Mouse (Mus musculus): ENCODE data around the gene Taf15. TPM values are rescaled to one million over a fixed set of nuclear protein-coding genes. Genes with fewer than 3 reads are reported as not detected.

Gene Taf15
- total and polyA plus RNA-seq, 3 experiments: 9.1 to 39.6 (median 34.2) TPM

DNA sequence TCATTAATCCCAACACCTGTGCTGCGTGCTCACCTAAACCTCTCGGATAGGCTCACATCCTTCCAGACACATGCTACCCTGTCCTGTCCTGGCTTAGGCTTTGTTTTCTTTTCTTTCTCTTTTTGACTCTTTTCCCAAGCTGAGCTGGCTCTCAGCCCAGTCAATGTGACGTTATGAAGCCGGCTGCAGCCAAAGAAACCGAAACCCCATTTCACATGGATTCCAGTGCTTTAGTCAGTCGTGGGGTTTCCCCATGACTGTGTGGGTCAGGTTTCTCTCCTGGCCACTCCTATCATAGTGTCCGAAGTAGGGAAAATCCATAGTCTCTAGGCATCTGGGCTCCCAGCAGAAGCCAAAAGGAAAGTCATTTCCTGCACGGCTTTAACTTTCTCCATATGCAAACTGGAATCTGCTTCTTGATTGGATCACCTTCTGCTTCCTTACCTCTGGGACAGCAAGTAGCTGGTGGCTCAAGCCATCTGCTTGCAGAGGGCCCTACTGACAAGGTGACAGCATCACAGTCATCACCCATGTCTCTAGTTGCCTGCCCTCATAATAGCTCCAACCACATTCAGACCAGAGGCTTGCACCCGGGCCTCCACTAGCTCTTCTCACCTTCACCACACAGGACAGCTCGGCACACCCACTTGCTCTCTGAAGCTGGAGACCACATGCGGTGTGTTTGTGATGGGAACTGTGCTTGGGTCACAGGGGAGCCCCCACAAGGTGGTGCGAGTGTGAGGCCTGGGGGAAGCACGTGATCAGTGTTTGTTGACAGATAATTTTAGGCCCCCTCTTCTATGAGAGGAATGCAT is 61.9 kb downstream of the Taf15 start:
- no peak overlapping the region for H3K27ac ChIP-seq
- TF ChIP-seq POLR2A (IDR thresholded peaks at IDR 0.05; ENCODE audit: insufficient read depth, low read depth, low read length) (no peak), CTCF (IDR thresholded peaks at IDR 0.05) (no peak), EP300 (IDR thresholded peaks at IDR 0.05; ENCODE audit: insufficient read depth, low read depth, low read length) (no peak)
- no peaks in the 10 kb centered on the region for H3K79me2 ChIP-seq (replicated peaks; ENCODE audit: control insufficient read depth, insufficient read depth, low read length)
- peak; percentile 80 to 81 for DNase-seq
- peak overlapping the region; percentile 16; the same call in 1 of the 2 replicates for H3K4me3 ChIP-seq
- no peaks in the 10 kb centered on the region for H3K27me3 ChIP-seq (ENCODE audit: control insufficient read depth, insufficient read depth, low read length)
- no peaks in the 10 kb centered on the region for H3K36me3 ChIP-seq (ENCODE audit: control insufficient read depth, insufficient read depth, low read length)
- WGBS: 42% methylated on average over 13 of the region's 13 CpGs
- peaks cover 3% of the 10 kb centered on the region for H3K4me1 ChIP-seq (ENCODE audit: control insufficient read depth, insufficient read depth, low read length)
- no peak overlapping the region for H3K9ac ChIP-seq (ENCODE audit: low read depth, low read length)
- intact Hi-C loops (cut with DNase I): no loop called here

DNA sequence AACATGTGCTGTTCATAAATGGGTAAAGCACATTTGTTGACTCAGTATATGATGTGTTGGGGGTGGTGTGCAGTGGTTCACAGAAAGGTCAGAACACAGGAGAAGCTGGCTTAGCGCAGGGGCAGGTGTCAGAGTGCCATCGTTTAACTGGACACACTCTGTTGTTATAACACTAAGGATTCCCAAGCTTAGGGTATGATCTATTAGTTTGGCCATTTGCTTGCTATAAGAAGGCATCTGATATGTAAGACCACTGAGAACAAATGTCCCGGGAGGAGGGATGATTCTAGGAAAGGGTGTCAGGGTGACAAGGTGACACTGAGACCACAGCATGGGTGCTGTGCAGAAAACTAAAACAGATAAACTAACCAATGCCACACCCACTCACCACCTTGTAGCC is 63.9 kb downstream of the Taf15 start:
- no peak for DNase-seq
- intact Hi-C loops (cut with DNase I): no loop called here
- Histone ChIP-seq H3K4me1 (ENCODE audit: control insufficient read depth, insufficient read depth, low read length) (peaks cover 3% of the 10 kb centered on the region), H3K4me3 (no peak overlapping the region), H3K36me3 (ENCODE audit: control insufficient read depth, insufficient read depth, low read length) (no peaks in the 10 kb centered on the region), H3K9ac (ENCODE audit: low read depth, low read length) (no peak overlapping the region), H3K27me3 (ENCODE audit: control insufficient read depth, insufficient read depth, low read length) (no peaks in the 10 kb centered on the region), H3K27ac (no peak overlapping the region), H3K79me2 (replicated peaks; ENCODE audit: control insufficient read depth, insufficient read depth, low read length) (no peaks in the 10 kb centered on the region)
- TF ChIP-seq POLR2A (IDR thresholded peaks at IDR 0.05; ENCODE audit: insufficient read depth, low read depth, low read length) (no peak), CTCF (IDR thresholded peaks at IDR 0.05) (no peak), EP300 (IDR thresholded peaks at IDR 0.05; ENCODE audit: insufficient read depth, low read depth, low read length) (no peak)
- 83% methylated on average over 3 of the region's 3 CpGs for WGBS

DNA sequence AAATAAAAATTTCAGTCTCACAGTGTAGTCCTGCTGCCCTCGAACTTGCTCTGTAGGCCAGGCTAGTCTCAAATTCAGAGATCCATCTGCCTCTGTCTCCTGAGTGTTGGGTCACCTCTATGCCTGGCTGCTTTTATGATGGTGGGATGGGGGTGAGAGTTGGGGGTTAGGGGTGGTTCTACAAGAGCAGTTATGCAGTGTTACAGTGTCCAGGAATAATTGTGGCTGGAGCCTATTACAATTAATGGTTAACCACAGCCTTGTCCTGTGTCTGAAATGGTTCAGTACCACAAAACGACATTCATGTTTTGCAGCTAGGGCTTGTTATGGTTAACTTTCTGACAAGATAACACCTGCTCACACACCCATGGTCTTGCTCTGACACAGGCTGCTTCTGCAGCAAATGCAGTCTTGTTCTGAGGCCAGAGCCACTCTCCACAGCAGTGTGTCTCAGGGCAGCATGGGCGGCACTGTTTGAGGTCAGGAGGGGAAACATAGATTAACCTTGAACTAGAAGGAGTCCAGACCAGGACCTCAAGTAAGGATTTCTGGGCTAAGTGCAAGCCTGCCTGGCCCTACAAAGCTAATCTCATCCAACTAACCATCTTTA is 65.9 kb downstream of the Taf15 start:
- TF ChIP-seq CTCF (IDR thresholded peaks at IDR 0.05) (no peak), EP300 (IDR thresholded peaks at IDR 0.05; ENCODE audit: insufficient read depth, low read depth, low read length) (no peak), POLR2A (IDR thresholded peaks at IDR 0.05; ENCODE audit: insufficient read depth, low read depth, low read length) (no peak)
- Histone ChIP-seq H3K27ac (no peak overlapping the region), H3K36me3 (ENCODE audit: control insufficient read depth, insufficient read depth, low read length) (no peaks in the 10 kb centered on the region), H3K79me2 (replicated peaks; ENCODE audit: control insufficient read depth, insufficient read depth, low read length) (no peaks in the 10 kb centered on the region), H3K9ac (ENCODE audit: low read depth, low read length) (no peak overlapping the region), H3K4me3 (no peak overlapping the region), H3K4me1 (ENCODE audit: control insufficient read depth, insufficient read depth, low read length) (peaks cover 3% of the 10 kb centered on the region), H3K27me3 (ENCODE audit: control insufficient read depth, insufficient read depth, low read length) (no peaks in the 10 kb centered on the region)
- DNase-seq: no peak
- intact Hi-C loops (cut with DNase I): no loop called here
- WGBS: 86% methylated on average over 3 of the region's 3 CpGs

DNA sequence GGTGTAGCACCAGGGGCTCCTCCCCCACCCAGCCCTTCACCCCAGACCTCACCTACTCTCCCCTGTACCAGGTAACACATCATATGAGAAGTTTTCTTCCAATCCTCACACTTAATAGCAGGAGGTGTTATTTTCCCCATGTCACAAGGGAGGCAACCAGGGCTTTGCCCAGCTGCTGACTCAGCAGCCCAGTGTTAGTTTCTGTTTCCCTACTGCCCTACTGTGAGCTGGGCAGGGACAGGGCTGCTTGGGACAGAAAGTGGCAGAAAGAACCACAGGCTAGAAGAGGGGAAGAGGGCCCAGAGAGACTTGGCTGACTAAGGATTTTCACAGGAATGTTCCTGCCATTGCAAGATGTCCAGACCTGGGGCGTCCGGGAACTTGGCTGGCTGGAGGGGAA is 68.0 kb downstream of the Taf15 start:
- Histone ChIP-seq H3K4me1 (ENCODE audit: control insufficient read depth, insufficient read depth, low read length) (no peaks in the 10 kb centered on the region), H3K79me2 (replicated peaks; ENCODE audit: control insufficient read depth, insufficient read depth, low read length) (no peaks in the 10 kb centered on the region), H3K9ac (ENCODE audit: low read depth, low read length) (no peak overlapping the region), H3K36me3 (ENCODE audit: control insufficient read depth, insufficient read depth, low read length) (no peaks in the 10 kb centered on the region), H3K4me3 (no peak overlapping the region), H3K27ac (no peak overlapping the region), H3K27me3 (ENCODE audit: control insufficient read depth, insufficient read depth, low read length) (no peaks in the 10 kb centered on the region)
- TF ChIP-seq EP300 (IDR thresholded peaks at IDR 0.05; ENCODE audit: insufficient read depth, low read depth, low read length): no peak
- no peak for TF ChIP-seq CTCF (IDR thresholded peaks at IDR 0.05)
- no peak for TF ChIP-seq POLR2A (IDR thresholded peaks at IDR 0.05; ENCODE audit: insufficient read depth, low read depth, low read length)
- DNase-seq: peak in 1 of 2 experiments; percentile 20
- WGBS: 88% methylated on average over 2 of the region's 2 CpGs
- intact Hi-C loops (cut with DNase I): no loop called here

DNA sequence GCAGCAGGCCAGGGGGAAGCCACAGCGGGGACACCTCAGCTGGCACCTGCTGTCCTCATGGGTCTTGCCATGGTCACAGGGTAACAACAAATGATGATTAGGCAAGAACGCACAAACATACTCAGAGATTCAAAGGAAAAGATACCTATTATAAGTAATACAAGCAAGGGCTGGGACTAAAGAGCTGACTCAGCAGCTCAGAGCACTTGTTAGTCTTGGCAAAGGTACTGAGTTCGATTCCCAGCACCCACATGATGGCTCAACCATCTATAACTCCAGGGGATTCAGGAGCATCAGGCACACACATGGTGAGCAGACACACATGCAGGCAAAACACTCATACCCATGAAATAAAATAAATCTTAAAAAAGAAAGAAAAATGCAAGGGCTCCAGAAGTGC is 68.5 kb downstream of the Taf15 start:
- no peak for TF ChIP-seq POLR2A (IDR thresholded peaks at IDR 0.05; ENCODE audit: insufficient read depth, low read depth, low read length)
- no peak for TF ChIP-seq CTCF (IDR thresholded peaks at IDR 0.05)
- TF ChIP-seq EP300 (IDR thresholded peaks at IDR 0.05; ENCODE audit: insufficient read depth, low read depth, low read length): no peak
- no peak for DNase-seq
- intact Hi-C loops (cut with DNase I): no loop called here

DNA sequence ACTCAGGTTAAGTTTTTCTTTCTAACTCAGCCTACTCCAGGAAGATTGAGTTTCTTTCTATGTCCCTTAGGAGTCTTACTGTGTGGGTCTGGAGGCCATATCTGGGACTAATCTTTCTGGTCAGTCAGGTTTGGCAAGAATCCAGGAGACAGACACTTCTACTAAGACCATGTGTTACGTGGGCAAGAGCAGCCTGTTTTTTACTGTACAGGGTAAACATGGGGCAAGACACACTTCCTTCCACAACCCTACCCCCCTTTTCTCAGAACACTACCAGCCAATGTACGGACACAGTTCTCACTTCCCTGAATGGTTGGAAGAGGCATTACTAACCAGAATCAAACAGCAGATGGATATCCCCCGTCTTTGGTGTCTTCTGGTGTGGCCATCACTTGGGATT is 71.3 kb downstream of the Taf15 start:
- Histone ChIP-seq H3K27me3 (ENCODE audit: control insufficient read depth, insufficient read depth, low read length) (no peaks in the 10 kb centered on the region), H3K4me1 (ENCODE audit: control insufficient read depth, insufficient read depth, low read length) (no peaks in the 10 kb centered on the region), H3K9ac (ENCODE audit: low read depth, low read length) (no peak overlapping the region), H3K79me2 (replicated peaks; ENCODE audit: control insufficient read depth, insufficient read depth, low read length) (no peaks in the 10 kb centered on the region), H3K4me3 (no peak overlapping the region), H3K36me3 (ENCODE audit: control insufficient read depth, insufficient read depth, low read length) (no peaks in the 10 kb centered on the region), H3K27ac (no peak overlapping the region)
- DNase-seq: no peak
- TF ChIP-seq EP300 (IDR thresholded peaks at IDR 0.05; ENCODE audit: insufficient read depth, low read depth, low read length): no peak
- no peak for TF ChIP-seq CTCF (IDR thresholded peaks at IDR 0.05)
- no peak for TF ChIP-seq POLR2A (IDR thresholded peaks at IDR 0.05; ENCODE audit: insufficient read depth, low read depth, low read length)
- intact Hi-C loops (cut with DNase I): no loop called here
- WGBS: 55% methylated on average over 3 of the region's 3 CpGs

More for the DNA sequence above, 68.5 kb downstream of the Taf15 start:
- 85% methylated on average over 3 of the region's 3 CpGs for WGBS
- no peaks in the 10 kb centered on the region for H3K27me3 ChIP-seq (ENCODE audit: control insufficient read depth, insufficient read depth, low read length)
- no peak overlapping the region for H3K27ac ChIP-seq
- H3K4me1 ChIP-seq (ENCODE audit: control insufficient read depth, insufficient read depth, low read length): no peaks in the 10 kb centered on the region
- no peaks in the 10 kb centered on the region for H3K79me2 ChIP-seq (replicated peaks; ENCODE audit: control insufficient read depth, insufficient read depth, low read length)
- no peak overlapping the region for H3K9ac ChIP-seq (ENCODE audit: low read depth, low read length)
- no peak overlapping the region for H3K4me3 ChIP-seq
- H3K36me3 ChIP-seq (ENCODE audit: control insufficient read depth, insufficient read depth, low read length): no peaks in the 10 kb centered on the region

All from heart, adult 2 months (tissue).